Mouse (Mus musculus): Measurements from ENCODE around the gene Tusc1. TPM values are rescaled to one million over a fixed set of nuclear protein-coding genes. Genes with fewer than 3 reads are reported as not detected.

The Tusc1 gene
- 4.6 and 5.1 TPM in 2 replicates for polyA plus RNA-seq (2015; fragmentation: Nextera tagmentation; extraction: Ambion mirVana)

DNA sequence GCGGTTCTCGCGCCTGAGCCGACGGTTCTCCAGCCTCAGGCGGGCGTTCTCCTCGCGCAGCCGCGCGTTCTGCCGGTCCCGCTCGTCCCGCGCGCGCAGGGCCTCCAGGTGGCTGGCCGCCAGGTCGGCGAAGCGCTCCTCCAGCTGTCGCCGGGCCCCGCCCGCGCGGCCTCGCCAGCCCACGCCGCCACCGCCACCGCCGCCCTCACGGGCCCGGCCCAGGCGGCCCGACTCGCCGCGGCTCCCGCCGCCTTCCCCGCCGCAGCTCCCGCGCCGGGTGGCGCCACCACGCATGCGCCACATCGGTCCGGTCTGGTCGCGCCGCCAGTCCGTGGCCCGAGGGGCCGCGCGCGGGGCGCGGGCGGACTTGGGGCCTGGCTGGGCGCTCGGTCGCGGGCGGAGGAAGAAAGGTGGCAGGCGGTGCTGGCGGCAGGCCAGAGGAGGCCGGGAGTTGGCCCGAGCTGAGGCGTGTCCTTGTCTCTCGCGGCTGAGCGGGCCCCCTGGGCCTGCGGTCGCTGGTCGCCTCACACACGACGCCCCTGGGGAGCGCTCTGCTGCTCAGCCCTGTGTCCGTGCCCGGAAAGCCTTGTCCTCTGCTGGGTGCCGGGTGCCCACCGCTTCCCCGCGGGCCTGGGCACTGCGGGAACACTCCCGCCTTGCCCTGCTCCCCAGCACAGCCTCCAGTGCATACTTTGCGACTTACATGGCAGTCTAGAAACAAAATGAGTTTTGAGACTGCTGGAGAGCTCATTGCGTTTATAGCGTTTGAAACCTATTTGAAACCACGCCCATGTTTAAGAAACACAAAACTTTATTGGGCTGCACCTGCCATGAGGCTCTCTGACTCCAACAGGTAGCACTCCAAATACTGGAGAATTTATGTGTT is at the start of gene Tusc1:
TSS of gene Tusc1 (minus strand) at position 394 of the 886 bp plus-strand sequence.

